Mouse (Mus musculus): Measurements from ENCODE around the gene Sh3bgrl2. TPM values are rescaled to one million over a fixed set of nuclear protein-coding genes. Genes with fewer than 3 reads are reported as not detected.
"Not testable (repeated sequence)": the region's sequence is repeated elsewhere in the genome, so short reads cannot be mapped to it uniquely, and the experiment has no call there.

The Sh3bgrl2 gene
- 41.9 and 42.8 TPM in 2 replicates for polyA plus RNA-seq (2012; rRNA removed)

- peak; percentile 55 to 84 for DNase-seq (ENCODE audit: extremely low spot score in 1 of 2, low spot score in 1 of 2)
Measured at GRCm38 (mm10) chr9:83547830-83548689, at the start of gene Sh3bgrl2. Gene Sh3bgrl2 (plus strand): TSS chr9:83548327.

- not testable (repeated sequence) for DNase-seq (ENCODE audit: extremely low spot score in 1 of 2, low spot score in 1 of 2)
Measured at GRCm38 (mm10) chr9:83519081-83519480, 29.0 kb upstream of the Sh3bgrl2 start.

DNA sequence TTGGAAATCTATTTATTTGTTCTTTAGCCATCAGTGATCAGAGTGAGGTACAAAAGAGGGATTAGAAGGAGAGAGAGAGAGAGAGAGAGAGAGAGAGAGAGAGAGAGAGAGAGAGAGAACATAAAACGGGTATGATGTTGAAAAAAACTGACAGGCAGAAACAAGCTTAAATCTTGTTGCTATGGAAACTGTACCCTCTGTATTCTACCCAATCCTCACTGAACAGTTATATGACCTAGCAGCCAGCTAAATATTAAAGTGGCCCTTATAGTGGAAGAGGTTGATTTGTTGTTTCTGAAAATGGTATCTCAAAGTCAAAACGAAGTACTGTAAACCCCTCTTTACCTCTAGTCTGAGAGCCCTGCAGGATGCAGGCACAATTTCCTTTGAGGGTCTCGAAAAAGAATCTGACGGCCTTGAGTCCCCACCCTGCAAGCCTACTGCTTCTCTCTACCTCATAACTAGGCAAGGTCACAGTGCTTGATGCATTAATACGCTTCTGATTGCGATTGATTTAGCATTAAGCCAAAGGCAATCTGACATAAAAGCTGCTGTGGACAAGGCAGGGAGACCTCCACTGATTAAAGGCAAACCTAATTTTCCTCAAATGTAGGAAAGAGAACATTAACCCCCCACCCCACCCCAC, 28.5 kb upstream of the Sh3bgrl2 start:
- no peak for DNase-seq (ENCODE audit: extremely low spot score in 1 of 2, low spot score in 1 of 2)

GRCm38 (mm10) chr9:83527341-83528060, 20.6 kb upstream of the Sh3bgrl2 start:
- DNase-seq (ENCODE audit: extremely low spot score in 1 of 2, low spot score in 1 of 2) = no peak

DNA sequence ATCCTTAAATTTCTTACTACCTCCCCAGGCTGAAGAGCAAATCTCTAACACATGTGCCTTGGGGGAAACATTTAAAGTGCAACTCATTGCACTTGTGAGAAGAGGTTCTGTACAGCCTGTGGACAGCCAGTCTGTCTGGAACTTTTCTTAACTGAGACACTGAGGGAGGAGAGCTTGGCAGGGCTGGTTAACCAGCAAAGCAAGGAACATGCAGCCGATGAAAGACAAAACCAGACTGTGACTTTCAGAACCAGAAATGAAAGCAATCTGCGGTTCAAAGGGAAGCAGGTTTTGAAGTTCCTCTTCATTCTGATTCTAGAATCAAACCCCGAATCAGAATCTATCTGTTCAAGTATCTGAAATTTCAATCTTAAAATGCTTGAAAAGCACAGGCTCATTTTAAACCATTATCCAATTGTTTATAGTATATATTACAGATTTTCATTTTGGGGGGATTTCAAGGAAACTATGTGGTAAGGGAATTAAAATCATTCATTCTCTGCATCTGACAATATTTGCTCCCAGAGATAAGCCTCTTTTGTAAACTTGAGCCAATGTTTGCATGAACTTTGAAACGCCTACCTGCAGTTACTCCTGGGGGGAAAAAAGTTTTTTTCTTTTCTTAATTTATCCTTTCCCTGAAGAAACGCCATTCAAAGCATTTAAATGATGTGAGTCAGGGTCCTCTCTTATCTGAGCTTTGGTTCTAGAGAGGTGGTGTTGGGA, 14.9 kb upstream of the Sh3bgrl2 start:
- no peak for DNase-seq (ENCODE audit: extremely low spot score in 1 of 2, low spot score in 1 of 2)

DNA sequence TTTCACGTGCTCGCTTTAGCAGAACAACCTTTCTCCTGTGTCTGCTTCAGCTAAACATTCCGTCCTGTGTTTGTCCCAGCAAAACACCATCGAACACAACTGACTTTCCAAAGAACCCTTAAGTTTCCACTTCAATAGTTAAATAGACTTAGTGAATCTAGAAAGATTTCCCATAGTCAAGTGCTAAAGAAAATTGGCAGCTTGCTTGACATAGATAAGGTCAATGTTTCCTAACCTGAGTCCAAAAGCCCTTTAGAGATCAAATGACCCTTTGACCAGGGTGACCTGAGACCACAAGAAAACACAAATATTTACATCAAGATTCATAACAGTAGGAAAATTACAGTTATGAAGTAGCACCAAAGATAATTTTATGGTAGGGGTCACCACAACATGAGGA, 11.2 kb upstream of the Sh3bgrl2 start:
- DNase-seq (ENCODE audit: extremely low spot score in 1 of 2, low spot score in 1 of 2) = no peak

- DNase-seq (ENCODE audit: extremely low spot score in 1 of 2, low spot score in 1 of 2) = no peak
Measured at GRCm38 (mm10) chr9:83537510-83537909, 10.6 kb upstream of the Sh3bgrl2 start.

- DNase-seq (ENCODE audit: extremely low spot score in 1 of 2, low spot score in 1 of 2) = no peak
Measured at GRCm38 (mm10) chr9:83537921-83538536, 10.1 kb upstream of the Sh3bgrl2 start.

DNA sequence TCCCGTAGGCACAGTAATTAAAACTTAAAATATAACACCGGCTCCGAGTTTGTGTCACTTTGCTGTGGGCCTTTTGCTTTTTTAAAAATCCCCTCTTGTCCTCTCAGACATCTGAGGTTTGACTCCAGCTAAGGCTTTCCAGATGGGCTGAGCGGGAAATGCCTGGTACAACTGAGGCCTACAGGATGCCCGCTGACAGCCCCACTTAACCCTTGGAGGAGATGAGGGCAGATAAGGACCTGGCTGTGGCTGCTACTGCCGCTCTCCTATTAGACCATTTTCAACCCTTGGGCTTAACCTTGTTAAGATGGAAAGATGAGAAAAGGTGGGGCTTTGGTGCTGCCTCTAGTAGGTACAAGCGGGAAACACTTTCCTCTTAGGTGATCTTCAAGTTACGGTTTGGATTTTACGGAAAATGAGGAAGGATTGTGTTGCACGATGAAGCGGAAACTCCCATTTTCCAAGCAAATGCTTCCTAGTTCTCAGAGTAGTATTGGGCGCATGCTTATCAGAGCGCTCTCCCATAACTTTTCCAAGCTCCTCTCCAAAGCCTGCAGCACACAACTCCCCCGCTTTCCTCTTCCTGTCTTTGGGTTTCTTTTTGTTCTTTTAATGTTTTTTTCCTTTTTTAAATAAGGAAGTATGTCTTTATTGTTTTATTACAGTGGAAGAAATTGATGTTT, 8.2 kb upstream of the Sh3bgrl2 start:
- no peak for DNase-seq (ENCODE audit: extremely low spot score in 1 of 2, low spot score in 1 of 2)

- no peak for DNase-seq (ENCODE audit: extremely low spot score in 1 of 2, low spot score in 1 of 2)
Measured at GRCm38 (mm10) chr9:83540492-83540857, 7.7 kb upstream of the Sh3bgrl2 start.

- DNase-seq (ENCODE audit: extremely low spot score in 1 of 2, low spot score in 1 of 2) = no peak
Measured at GRCm38 (mm10) chr9:83540975-83541374, 7.2 kb upstream of the Sh3bgrl2 start.

GRCm38 (mm10) chr9:83545240-83545639, 2.9 kb upstream of the Sh3bgrl2 start:
- DNase-seq (ENCODE audit: extremely low spot score in 1 of 2, low spot score in 1 of 2) = no peak

DNA sequence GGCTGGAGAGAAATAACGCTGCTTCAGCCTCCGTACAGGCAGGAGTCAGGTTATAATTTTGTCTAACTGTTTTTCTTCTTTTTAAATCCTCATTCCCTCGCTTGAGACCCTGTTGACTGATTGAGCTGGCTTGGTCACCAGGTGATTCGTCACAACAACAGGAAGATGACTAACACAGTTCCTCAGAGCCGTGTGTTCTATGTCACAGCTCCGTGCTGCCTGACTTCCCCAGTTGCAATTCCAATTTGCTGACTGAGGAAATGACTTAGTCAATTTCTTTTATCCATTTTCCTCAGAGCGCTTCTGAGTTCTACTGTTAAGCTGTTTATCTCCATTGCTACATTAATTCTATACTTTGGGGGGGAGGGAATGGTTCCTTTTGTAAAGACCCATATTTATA, 1.8 kb upstream of the Sh3bgrl2 start:
- DNase-seq (ENCODE audit: extremely low spot score in 1 of 2, low spot score in 1 of 2) = no peak

DNA sequence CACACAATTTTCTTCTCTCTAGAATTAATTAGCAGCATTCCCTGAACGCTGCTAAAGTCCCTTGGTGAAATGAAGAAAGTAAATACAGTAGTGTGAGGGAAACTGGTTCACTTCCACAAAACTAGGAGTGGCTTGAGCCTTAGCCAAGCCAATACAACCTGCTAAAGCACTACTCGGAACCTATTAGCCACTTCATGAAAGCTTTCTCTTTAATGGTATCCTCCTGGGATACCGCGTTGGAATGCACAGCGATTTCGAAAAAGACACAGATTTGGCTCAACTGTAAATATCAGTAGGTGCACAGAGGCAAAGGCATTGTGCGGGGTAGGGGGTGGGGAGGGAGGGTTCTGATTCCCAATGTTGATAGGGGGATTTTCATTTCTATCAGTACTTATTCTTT, 898 bp upstream of the Sh3bgrl2 start:
- peak in 1 of 2 experiments; percentile 17 for DNase-seq (ENCODE audit: extremely low spot score in 1 of 2, low spot score in 1 of 2)

DNA sequence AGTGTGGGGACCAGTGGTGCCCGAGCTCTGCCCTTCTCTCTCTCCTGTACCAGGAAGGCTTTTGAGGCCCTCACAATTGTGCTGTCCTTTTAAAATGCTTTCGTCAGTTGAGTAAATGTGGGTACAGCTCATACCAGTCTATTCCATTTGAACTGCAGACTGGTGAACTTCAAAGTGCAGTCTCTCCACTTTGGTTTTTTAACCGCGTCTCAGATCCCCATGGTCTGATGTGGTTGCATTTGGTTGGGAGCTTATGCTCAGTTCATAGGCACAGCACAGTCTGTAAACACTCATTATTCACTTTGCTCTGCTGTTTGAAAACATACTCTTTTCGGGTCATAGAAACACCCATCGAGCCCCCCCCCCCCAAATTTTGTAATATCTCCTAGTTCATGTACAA, 1.7 kb downstream of the Sh3bgrl2 start:
- DNase-seq (ENCODE audit: extremely low spot score in 1 of 2, low spot score in 1 of 2) = no peak

GRCm38 (mm10) chr9:83551116-83551515, 3.0 kb downstream of the Sh3bgrl2 start:
- DNase-seq (ENCODE audit: extremely low spot score in 1 of 2, low spot score in 1 of 2) = peak; percentile 19 to 20

GRCm38 (mm10) chr9:83551632-83552031, 3.5 kb downstream of the Sh3bgrl2 start:
- no peak for DNase-seq (ENCODE audit: extremely low spot score in 1 of 2, low spot score in 1 of 2)

GRCm38 (mm10) chr9:83555580-83555979, 7.5 kb downstream of the Sh3bgrl2 start:
- DNase-seq (ENCODE audit: extremely low spot score in 1 of 2, low spot score in 1 of 2) = no peak

DNA sequence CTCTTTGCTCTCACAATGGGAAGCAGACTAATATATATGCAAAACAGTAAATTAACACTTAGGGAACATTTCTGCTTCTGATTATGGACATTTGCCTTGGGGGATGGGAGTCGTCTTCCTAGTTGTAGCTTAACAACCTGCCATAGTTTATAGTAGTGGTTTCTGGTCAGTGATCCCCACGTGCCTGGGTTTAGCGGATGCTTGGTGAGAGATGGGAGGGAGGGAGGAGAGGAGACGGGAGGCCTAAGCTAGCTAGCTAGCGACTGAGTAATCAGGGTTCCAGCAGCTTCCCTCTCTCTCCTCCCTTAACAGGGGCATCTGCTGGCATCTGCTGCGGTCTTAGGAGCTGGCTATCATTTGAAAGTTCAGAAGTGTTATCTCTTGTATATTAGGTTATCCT, 8.1 kb downstream of the Sh3bgrl2 start:
- DNase-seq (ENCODE audit: extremely low spot score in 1 of 2, low spot score in 1 of 2) = no peak

Measured in frontal cortex, adult 2 months (tissue).